Comparison of ENCODE assay signal across 24 mouse cellular contexts in the genomic region with DNA sequence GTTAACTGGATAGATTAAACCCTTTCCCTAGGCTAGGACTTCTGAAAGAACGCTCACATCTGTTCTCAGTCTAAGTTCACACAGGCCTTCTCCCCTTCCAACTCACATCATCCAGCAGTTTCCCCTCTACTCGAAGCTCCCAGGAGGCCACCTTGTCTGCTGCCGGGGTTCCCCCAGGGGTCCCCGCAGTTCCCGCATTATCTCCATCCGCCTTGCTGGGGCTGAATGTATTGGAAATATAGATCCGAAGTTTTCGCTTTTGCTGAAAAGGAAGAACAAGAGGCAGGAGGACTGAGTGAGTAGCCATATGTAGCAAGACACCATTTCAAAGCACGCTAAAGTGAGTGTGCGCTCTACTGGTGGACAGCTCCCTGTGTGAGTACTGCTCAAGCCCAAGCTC. TPM values are rescaled to one million over a fixed set of nuclear protein-coding genes. Genes with fewer than 3 reads are reported as not detected.
DNase-seq lines count a peak whose midpoint lies in the region; ATAC-seq and TF ChIP-seq lines count a peak whose summit lies in the region.
"Had no signal": no experiment of that assay in that cellular context is flagged by ENCODE, and none has a peak within 500 bp of the region (broad histone marks: within the 10 kb centered on the region; RNA-seq: fewer than 3 reads in every experiment).

No protein-coding gene starts in this region.

- WGBS in hindbrain, postnatal 0 days: 91% methylated on average over 10 of the region's 10 CpGs
- WGBS in hindbrain, embryonic 16.5 days: 92% methylated on average over 10 of the region's 10 CpGs
- 91% methylated on average over 10 of the region's 10 CpGs for WGBS in limb, embryonic 12.5 days
- 84% methylated on average over 10 of the region's 10 CpGs for WGBS in limb, embryonic 15.5 days

- 0 out of 2 replicates have a peak overlapping the region, but pooled peaks have one; percentile 76 for H3K27ac ChIP-seq in hindbrain, postnatal 0 days
- no peak overlapping the region for H3K27ac ChIP-seq in hindbrain, embryonic 16.5 days (ENCODE audit: low read depth, low read length)
- peak overlapping the region; percentile 93; the same call in 1 of the 2 replicates for H3K27ac ChIP-seq in limb, embryonic 12.5 days
- peak overlapping the region; percentile 90; the same call in 1 of the 2 replicates for H3K27ac ChIP-seq in limb, embryonic 15.5 days
- H3K27ac ChIP-seq: heart, adult 2 months; heart, embryonic 15.5 days had no signal

- 0 out of 2 replicates have a peak overlapping the region, but pooled peaks have one; percentile 33 for H3K4me2 ChIP-seq in hindbrain, postnatal 0 days (ENCODE audit: low read depth, low read length)
- no peak overlapping the region for H3K4me2 ChIP-seq in hindbrain, embryonic 16.5 days (ENCODE audit: low read length)
- H3K4me2 ChIP-seq in limb, embryonic 12.5 days: peak overlapping the region; percentile 51; the same call in 1 of the 2 replicates
- peak overlapping the region; percentile 44 for H3K4me2 ChIP-seq in limb, embryonic 15.5 days
- H3K4me2 ChIP-seq: embryonic facial prominence, embryonic 12.5 days; heart, embryonic 11.5 days; heart, embryonic 15.5 days had no signal

- no peaks in the 10 kb centered on the region for H3K9me3 ChIP-seq in hindbrain, postnatal 0 days (ENCODE audit: low read length)
- no peaks in the 10 kb centered on the region for H3K9me3 ChIP-seq in hindbrain, embryonic 16.5 days (ENCODE audit: control insufficient read depth, low read length)
- H3K9me3 ChIP-seq in limb, embryonic 12.5 days: no peaks in the 10 kb centered on the region
- no peaks in the 10 kb centered on the region for H3K9me3 ChIP-seq in limb, embryonic 15.5 days
- H3K9me3 ChIP-seq: embryonic facial prominence, embryonic 12.5 days; heart, embryonic 15.5 days; hindbrain, embryonic 13.5 days had no signal

- no peak overlapping the region for H3K9ac ChIP-seq in hindbrain, postnatal 0 days (replicated peaks; ENCODE audit: low read length)
- H3K9ac ChIP-seq in hindbrain, embryonic 16.5 days (ENCODE audit: low read depth, low read length): no peak overlapping the region
- H3K9ac ChIP-seq in limb, embryonic 12.5 days (replicated peaks): no peak overlapping the region
- H3K9ac ChIP-seq in limb, embryonic 15.5 days: no peak overlapping the region
- H3K9ac ChIP-seq: embryonic facial prominence, embryonic 12.5 days; heart, embryonic 15.5 days had no signal

- no peak for ATAC-seq in hindbrain, postnatal 0 days
- ATAC-seq in hindbrain, embryonic 16.5 days: no peak
- no peak for ATAC-seq in limb, embryonic 12.5 days (ENCODE audit: insufficient number of reproducible peaks, insufficient read depth, low FRiP score, low TSS enrichment, low read depth)
- ATAC-seq in limb, embryonic 15.5 days (ENCODE audit: insufficient number of reproducible peaks, low FRiP score, low TSS enrichment, low read depth): no peak
- ATAC-seq: forebrain, embryonic 14.5 days; intestine, embryonic 16.5 days had no signal

- no peak overlapping the region for H3K4me3 ChIP-seq in hindbrain, postnatal 0 days (ENCODE audit: low read length)
- no peak overlapping the region for H3K4me3 ChIP-seq in hindbrain, embryonic 16.5 days (ENCODE audit: low read length)
- peak overlapping the region; percentile 30 for H3K4me3 ChIP-seq in limb, embryonic 12.5 days (replicated peaks)
- peak overlapping the region; percentile 26; the same call in 1 of the 2 replicates for H3K4me3 ChIP-seq in limb, embryonic 15.5 days
- H3K4me3 ChIP-seq: embryonic facial prominence, embryonic 12.5 days; heart, adult 2 months; heart, embryonic 15.5 days had no signal

- DNase-seq in cerebellum, adult 9-11 months: peak; percentile 57
- DNase-seq in cerebellum, postnatal 14 days: no peak
- no peak for DNase-seq in hindbrain, postnatal 0 days (ENCODE audit: low spot score)
- no peak for DNase-seq in adrenal gland, adult 18-20 months (ENCODE audit: low spot score in 2 of 2)
- DNase-seq in testis, postnatal 14 days (ENCODE audit: low spot score): no peak
- DNase-seq: adrenal gland, adult 8-10 months; embryo, embryonic 11 days; gastrocnemius, postnatal 10 days; heart, adult 2 months; heart, postnatal 14 days had no signal

- peaks cover 26% of the 10 kb centered on the region for H3K4me1 ChIP-seq in hindbrain, postnatal 0 days (ENCODE audit: insufficient read depth, low read length)
- peaks cover 20% of the 10 kb centered on the region for H3K4me1 ChIP-seq in hindbrain, embryonic 16.5 days (ENCODE audit: control insufficient read depth, insufficient read depth, low read depth, low read length)
- H3K4me1 ChIP-seq in limb, embryonic 12.5 days (replicated peaks): peaks cover 45% of the 10 kb centered on the region
- H3K4me1 ChIP-seq in limb, embryonic 15.5 days: peaks cover 43% of the 10 kb centered on the region

- no peaks in the 10 kb centered on the region for H3K27me3 ChIP-seq in hindbrain, postnatal 0 days (ENCODE audit: insufficient read depth, low read length)
- no peaks in the 10 kb centered on the region for H3K27me3 ChIP-seq in hindbrain, embryonic 16.5 days (replicated peaks; ENCODE audit: control insufficient read depth, insufficient read depth, low read length)
- no peaks in the 10 kb centered on the region for H3K27me3 ChIP-seq in limb, embryonic 12.5 days
- no peaks in the 10 kb centered on the region for H3K27me3 ChIP-seq in limb, embryonic 15.5 days
- H3K27me3 ChIP-seq: embryonic facial prominence, embryonic 12.5 days; heart, embryonic 15.5 days; hindbrain, embryonic 13.5 days had no signal

- TF ChIP-seq CTCF in hindbrain, postnatal 0 days (IDR thresholded peaks at IDR 0.05; ENCODE audit: low read depth): no peak

- peaks cover 51% of the 10 kb centered on the region for H3K36me3 ChIP-seq in hindbrain, postnatal 0 days (ENCODE audit: insufficient read depth, low read length)
- peaks cover 47% of the 10 kb centered on the region for H3K36me3 ChIP-seq in hindbrain, embryonic 16.5 days (ENCODE audit: control insufficient read depth, insufficient read depth, low read length)
- H3K36me3 ChIP-seq in limb, embryonic 12.5 days: peaks cover 59% of the 10 kb centered on the region
- peaks cover 64% of the 10 kb centered on the region for H3K36me3 ChIP-seq in limb, embryonic 15.5 days

RNA-seq across cellular contexts. Expression of a gene that starts 6.3 kb away (rescaled TPM):
- total RNA-seq in hindbrain, postnatal 0 days (2014; rRNA removed): 26.8 and 34.1 TPM in 2 replicates
- 10.4 and 12.3 TPM in 2 replicates for polyA plus RNA-seq in hindbrain, postnatal 0 days (2015; fragmentation: Nextera tagmentation; extraction: Ambion mirVana)
- 9.6 and 11.2 TPM in 2 replicates for polyA plus RNA-seq in hindbrain, embryonic 16.5 days (2015; fragmentation: Nextera tagmentation; extraction: Ambion mirVana)
- 102 and 104 TPM in 2 replicates for polyA plus RNA-seq in limb, embryonic 12.5 days (2016; fragmentation: Nextera tagmentation; extraction: Ambion mirVana)
- 90.6 and 110 TPM in 2 replicates for polyA plus RNA-seq in limb, embryonic 15.5 days (2015; fragmentation: Nextera tagmentation; extraction: Ambion mirVana)
- 10 to 100 TPM; 47.4 to 63.7 TPM for total RNA-seq in adrenal gland, adult 18-20 months (2021)

RNA-seq across cellular contexts. Expression of a gene that starts 10.0 kb away (rescaled TPM):
- 0.05 and 1.3 TPM in 2 replicates for total RNA-seq in hindbrain, postnatal 0 days (2014; rRNA removed)
- polyA plus RNA-seq in hindbrain, postnatal 0 days (2015; fragmentation: Nextera tagmentation; extraction: Ambion mirVana): 0.19 and 0.23 TPM in 2 replicates
- 0.06 and 0.14 TPM in 2 replicates for polyA plus RNA-seq in hindbrain, embryonic 16.5 days (2015; fragmentation: Nextera tagmentation; extraction: Ambion mirVana)
- polyA plus RNA-seq in limb, embryonic 12.5 days (2016; fragmentation: Nextera tagmentation; extraction: Ambion mirVana): 0.30 and 0.37 TPM in 2 replicates
- polyA plus RNA-seq in limb, embryonic 15.5 days (2015; fragmentation: Nextera tagmentation; extraction: Ambion mirVana): 0.41 and 0.53 TPM in 2 replicates
- under 1 TPM; 0.10 to 0.13 TPM for total RNA-seq in adrenal gland, adult 18-20 months (2021)
- total RNA-seq: heart, adult 2 months had no signal
- polyA plus RNA-seq: heart, embryonic 15.5 days had no signal

RNA-seq across cellular contexts. Expression of a gene that starts 10.5 kb away (rescaled TPM):
- total RNA-seq in hindbrain, postnatal 0 days (2014; rRNA removed): 55.4 and 58.9 TPM in 2 replicates
- 305 and 308 TPM in 2 replicates for polyA plus RNA-seq in hindbrain, postnatal 0 days (2015; fragmentation: Nextera tagmentation; extraction: Ambion mirVana)
- polyA plus RNA-seq in hindbrain, embryonic 16.5 days (2015; fragmentation: Nextera tagmentation; extraction: Ambion mirVana): 303 and 330 TPM in 2 replicates
- polyA plus RNA-seq in limb, embryonic 12.5 days (2016; fragmentation: Nextera tagmentation; extraction: Ambion mirVana): 352 and 355 TPM in 2 replicates
- polyA plus RNA-seq in limb, embryonic 15.5 days (2015; fragmentation: Nextera tagmentation; extraction: Ambion mirVana): 276 and 309 TPM in 2 replicates
- total RNA-seq in adrenal gland, adult 18-20 months (2021): 100 to 1,000 TPM; 157 to 159 TPM

RNA-seq across cellular contexts. Expression of a gene that starts 10.6 kb away (rescaled TPM):
- 24.4 and 55.6 TPM in 2 replicates for total RNA-seq in hindbrain, postnatal 0 days (2014; rRNA removed)
- 28.5 and 29.4 TPM in 2 replicates for polyA plus RNA-seq in hindbrain, postnatal 0 days (2015; fragmentation: Nextera tagmentation; extraction: Ambion mirVana)
- 31.6 and 35.0 TPM in 2 replicates for polyA plus RNA-seq in hindbrain, embryonic 16.5 days (2015; fragmentation: Nextera tagmentation; extraction: Ambion mirVana)
- 61.2 and 71.6 TPM in 2 replicates for polyA plus RNA-seq in limb, embryonic 12.5 days (2016; fragmentation: Nextera tagmentation; extraction: Ambion mirVana)
- 50.8 and 52.7 TPM in 2 replicates for polyA plus RNA-seq in limb, embryonic 15.5 days (2015; fragmentation: Nextera tagmentation; extraction: Ambion mirVana)
- total RNA-seq in adrenal gland, adult 18-20 months (2021): 10 to 100 TPM; 53.6 to 55.8 TPM

RNA-seq across cellular contexts. Expression of a gene that starts 35.2 kb away (rescaled TPM):
- not detected in 2 replicates for total RNA-seq in hindbrain, postnatal 0 days (2014; rRNA removed)
- not detected in 2 replicates for polyA plus RNA-seq in hindbrain, postnatal 0 days (2015; fragmentation: Nextera tagmentation; extraction: Ambion mirVana)
- polyA plus RNA-seq in hindbrain, embryonic 16.5 days (2015; fragmentation: Nextera tagmentation; extraction: Ambion mirVana): 0.61 TPM in 1 of 2 replicates, not detected in the other
- not detected in 2 replicates for polyA plus RNA-seq in limb, embryonic 12.5 days (2016; fragmentation: Nextera tagmentation; extraction: Ambion mirVana)
- not detected in 2 replicates for polyA plus RNA-seq in limb, embryonic 15.5 days (2015; fragmentation: Nextera tagmentation; extraction: Ambion mirVana)
- total RNA-seq in adrenal gland, adult 18-20 months (2021): not detected
- total RNA-seq: adrenal gland, adult 8-10 months; common myeloid progenitor, adult 5-6 weeks; ES-E14; gastrocnemius, postnatal 10 days; heart, adult 2 months; heart, postnatal 14 days; hematopoietic stem cell, adult 5-6 weeks had no signal
- polyA plus RNA-seq: brain, embryonic 14.5 days; embryonic facial prominence, embryonic 12.5 days; forebrain, embryonic 14.5 days; gonadal fat pad, adult 2 months; heart, adult 2 months; heart, embryonic 11.5 days; heart, embryonic 15.5 days; hindbrain, embryonic 13.5 days; intestine, embryonic 16.5 days had no signal

Comparison
In these comparisons a context has a peak if more than half of its experiments do, and no peak if none do; other contexts are left out.
1. H3K4me3 ChIP-seq: peak in limb, embryonic 12.5 days (single experiment) and limb, embryonic 15.5 days (single experiment); none in hindbrain, postnatal 0 days (single experiment) and hindbrain, embryonic 16.5 days (single experiment).